Mouse (Mus musculus) lung, adult 2 months (tissue): ENCODE measurements at regions not wholly inside any gene's neighbourhood (a gene's known extent, or its start where the extent isn't known, plus 50 kb on each side); places are given as distances from the start of the nearest gene placed in this dataset.

Experiments used
- CTCF ChIP-seq: fragments of 200-500 bp; IDR thresholded peaks from 2 replicates; pipeline ENCODE4 v1.5.1; 2011; ENCODE audit warnings: mild to moderate bottlenecking, low read length, control low read depth; ENCODE audit not compliant: insufficient read depth
- POLR2A ChIP-seq: fragments of 200-500 bp; IDR thresholded peaks from 2 replicates; pipeline ENCODE4 v1.6.1; 2011; ENCODE audit warnings: low read depth, mild to moderate bottlenecking, control low read depth, low read length, borderline replicate concordance; ENCODE audit errors: extremely low read depth

GRCm38 (mm10) chr9:50188576-50189070 is 156.1 kb downstream of the Rpl10-ps3 start:
- TF ChIP-seq CTCF (no peak), POLR2A (no peak)
